Mouse (Mus musculus) bone marrow, adult 2 months (tissue): ENCODE measurements around the gene Itpk1.

Experiments used
- CTCF ChIP-seq: fragments of 200-500 bp; IDR thresholded peaks from 2 replicates; pipeline ENCODE4 v1.5.1; 2011; ENCODE audit warnings: low read length, control low read depth; ENCODE audit not compliant: control insufficient read depth, insufficient read depth
- POLR2A ChIP-seq: fragments of 200-500 bp; IDR thresholded peaks from 2 replicates; pipeline ENCODE4 v1.6.1; 2011; ENCODE audit warnings: low read depth, mild to moderate bottlenecking, control low read depth, low read length, borderline replicate concordance; ENCODE audit not compliant: control insufficient read depth

DNA sequence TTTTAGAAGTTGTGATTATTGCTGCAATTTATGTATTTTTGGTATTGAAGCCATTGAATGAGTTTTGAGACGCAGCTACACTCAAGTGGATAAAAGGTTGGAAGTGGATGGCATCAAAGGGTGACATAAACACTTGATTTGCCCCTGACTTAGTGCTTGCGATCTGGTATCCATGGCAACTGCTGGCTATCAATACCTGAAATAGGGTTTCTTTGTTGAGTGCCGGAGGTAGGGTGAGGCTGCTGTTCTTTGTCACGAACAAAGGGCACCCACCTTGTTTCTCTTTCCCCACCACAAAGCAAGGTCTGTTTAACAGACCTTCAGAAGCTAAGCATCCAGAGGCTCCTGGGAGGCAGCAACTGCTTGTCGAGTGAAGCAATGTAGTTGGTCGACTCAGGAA, 159.6 kb downstream of the Itpk1 start:
- TF ChIP-seq CTCF (no peak), POLR2A (no peak)
